Mouse (Mus musculus) kidney, embryonic 14.5 days (tissue): ENCODE data around the gene Usp50. TPM values are rescaled to one million over a fixed set of nuclear protein-coding genes. Genes with fewer than 3 reads are reported as not detected.

Experiments used
- ATAC-seq: fragments of 200-750 bp; cut with Nextera tagmentation; 2 replicates; pipeline ENCODE4 v1.8.0; 2017; ENCODE audit warnings: moderate number of reproducible peaks, mild to moderate bottlenecking, moderate TSS enrichment, moderate library complexity; ENCODE audit not compliant: low FRiP score, low TSS enrichment
- H3K27ac ChIP-seq: fragments of 300-500 bp; sonication (generic); 2 replicates; pipeline ENCODE4 v1.5.1; 2014; ENCODE audit warnings: low read depth, mild to moderate bottlenecking, low read length, moderate library complexity, mixed read lengths
- H3K27me3 ChIP-seq: fragments of 300-500 bp; sonication (generic); 2 replicates; pipeline ENCODE4 v1.6.1; 2014; ENCODE audit warnings: mild to moderate bottlenecking, low read length; ENCODE audit not compliant: control insufficient read depth, insufficient read depth
- H3K36me3 ChIP-seq: fragments of 300-500 bp; sonication (generic); 2 replicates; pipeline ENCODE4 v1.6.1; 2014; ENCODE audit warnings: low read length, mixed read lengths; ENCODE audit not compliant: control insufficient read depth, insufficient read depth
- H3K4me1 ChIP-seq: fragments of 300-500 bp; sonication (generic); 2 replicates; pipeline ENCODE4 v1.6.1; 2014; ENCODE audit warnings: low read length, mixed read lengths; ENCODE audit not compliant: control insufficient read depth, insufficient read depth
- H3K4me2 ChIP-seq: fragments of 300-500 bp; sonication (generic); replicated peaks from 2 replicates; pipeline ENCODE4 v1.6.1; 2014; ENCODE audit warnings: low read depth, mild to moderate bottlenecking, low read length
- H3K4me3 ChIP-seq: fragments of 300-500 bp; sonication (generic); 2 replicates; pipeline ENCODE4 v1.5.1; 2014; ENCODE audit warnings: mild to moderate bottlenecking, low read length
- H3K9ac ChIP-seq: fragments of 300-500 bp; sonication (generic); 2 replicates; pipeline ENCODE4 v1.6.1; 2014; ENCODE audit warnings: low read depth, mild to moderate bottlenecking, low read length, moderate library complexity
- H3K9me3 ChIP-seq: fragments of 300-500 bp; sonication (generic); 2 replicates; pipeline ENCODE4 v1.6.1; 2016; ENCODE audit warnings: low read length; ENCODE audit not compliant: control insufficient read depth
- WGBS: fragments of 180-500 bp; shearing (Covaris S2); extraction: QIAGEN DNeasy Blood & Tissue Kit; methylation state at CpG from one replicate; pipeline ENCODE4 v1.1.7; 2014; 5-methylcytosine and 5-hydroxymethylcytosine counted together
- polyA plus RNA-seq: library from polyadenylated mRNA; unstranded; fragments of >200 nt; fragmentation: Nextera tagmentation; extraction: Ambion mirVana; gene quantifications from 2 replicates; pipeline ENCODE4 v1.2.1, GENCODE M21; 2014

The Usp50 gene
- 2.9 and 3.3 TPM in 2 replicates for polyA plus RNA-seq

GRCm38 (mm10) chr2:126783370-126783769 lies at the start of gene Usp50:
Usp50 (minus strand) TSS chr2:126783470.
- H3K27ac ChIP-seq = no peak within 1 kb of the TSS
- no peak within 1 kb of the TSS for H3K9ac ChIP-seq
- no peak within 1 kb of the TSS for H3K4me3 ChIP-seq
- no peaks in the 10 kb centered on the region for H3K27me3 ChIP-seq
- H3K9me3 ChIP-seq = no peaks in the 10 kb centered on the region
- H3K4me2 ChIP-seq = no peak within 1 kb of the TSS
- H3K4me1 ChIP-seq = peaks cover 4% of the 10 kb centered on the region; the same call in 1 of the 2 replicates
- no peak for ATAC-seq
- H3K36me3 ChIP-seq = no peaks in the 10 kb centered on the region
- 72% methylated on average over 4 of the region's 4 CpGs for WGBS

- Histone ChIP-seq H3K36me3 (peaks cover 55% of the 10 kb centered on the region), H3K27me3 (no peaks in the 10 kb centered on the region), H3K9ac (no peak overlapping the region), H3K9me3 (no peaks in the 10 kb centered on the region), H3K27ac (no peak overlapping the region), H3K4me3 (no peak overlapping the region), H3K4me1 (no peaks in the 10 kb centered on the region), H3K4me2 (no peak overlapping the region)
- no peak for ATAC-seq
- WGBS = 78% methylated on average over 2 of the region's 2 CpGs
These were observed 34.1 kb upstream of the Usp50 start for GRCm38 (mm10) chr2:126817414-126817813.

GRCm38 (mm10) chr2:126816644-126817347 lies 33.5 kb upstream of the Usp50 start:
- ATAC-seq = no peak
- Histone ChIP-seq H3K4me3 (no peak overlapping the region), H3K4me2 (no peak overlapping the region), H3K9me3 (no peaks in the 10 kb centered on the region), H3K4me1 (no peaks in the 10 kb centered on the region), H3K36me3 (peaks cover 55% of the 10 kb centered on the region), H3K27ac (no peak overlapping the region), H3K9ac (no peak overlapping the region), H3K27me3 (no peaks in the 10 kb centered on the region)
- WGBS = 93% methylated on average over 4 of the region's 4 CpGs

- Histone ChIP-seq H3K9ac (no peak overlapping the region), H3K4me2 (no peak overlapping the region), H3K9me3 (no peaks in the 10 kb centered on the region), H3K4me1 (no peaks in the 10 kb centered on the region), H3K27ac (no peak overlapping the region), H3K36me3 (peaks cover 57% of the 10 kb centered on the region), H3K4me3 (no peak overlapping the region), H3K27me3 (no peaks in the 10 kb centered on the region)
- 44% methylated on average over 1 of the region's 1 CpGs for WGBS
- no peak for ATAC-seq
These were observed 32.6 kb upstream of the Usp50 start for GRCm38 (mm10) chr2:126815822-126816221.

DNA sequence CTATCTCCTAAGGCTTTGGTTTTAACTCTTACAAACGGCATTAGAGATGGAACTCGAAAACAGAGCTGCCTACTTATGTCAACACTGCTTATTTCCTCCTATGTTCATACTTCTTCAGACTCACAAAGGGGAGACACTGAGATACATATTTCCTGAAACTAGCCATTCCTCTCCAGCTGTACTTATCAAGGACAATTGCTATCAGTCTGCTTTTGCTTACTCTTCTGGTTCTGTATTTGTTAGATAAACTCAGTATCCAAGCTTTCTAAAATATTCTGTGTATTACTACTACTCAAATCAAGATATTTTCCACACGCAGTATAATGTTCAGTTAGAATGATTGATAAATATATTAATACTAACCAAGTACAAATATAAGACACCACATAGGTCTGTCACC lies 18.7 kb upstream of the Usp50 start:
- Histone ChIP-seq H3K4me2 (no peak overlapping the region), H3K36me3 (peaks cover 58% of the 10 kb centered on the region), H3K9ac (no peak overlapping the region), H3K4me1 (no peaks in the 10 kb centered on the region), H3K4me3 (no peak overlapping the region), H3K9me3 (no peaks in the 10 kb centered on the region), H3K27ac (no peak overlapping the region), H3K27me3 (no peaks in the 10 kb centered on the region)
- WGBS = 96% methylated on average over 3 of the region's 3 CpGs
- ATAC-seq = no peak

DNA sequence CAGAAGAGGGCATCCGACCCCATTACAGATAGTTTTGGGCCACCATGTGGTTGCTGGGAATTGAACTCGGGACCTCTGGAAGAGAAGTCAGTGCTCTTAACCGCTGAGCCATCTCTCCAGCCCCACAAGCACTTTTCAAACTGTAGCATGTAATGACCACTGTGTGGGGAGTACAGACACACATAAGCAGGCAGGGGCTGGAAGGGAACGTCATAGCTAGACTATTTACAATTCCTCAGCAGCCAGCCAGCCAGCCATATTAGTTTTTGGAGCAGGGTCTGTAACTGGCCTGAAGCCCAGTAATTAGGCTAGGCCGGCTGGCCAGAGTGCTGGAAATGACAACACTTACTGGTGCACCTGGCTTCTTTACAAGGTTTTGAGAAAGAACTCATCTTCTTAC lies 15.2 kb upstream of the Usp50 start:
- no peak for ATAC-seq
- WGBS = 84% methylated on average over 5 of the region's 5 CpGs

GRCm38 (mm10) chr2:126795708-126796107 lies 12.4 kb upstream of the Usp50 start:
- ATAC-seq = no peak
- no peaks in the 10 kb centered on the region for H3K4me1 ChIP-seq
- H3K36me3 ChIP-seq = peaks cover 84% of the 10 kb centered on the region
- 83% methylated on average over 3 of the region's 3 CpGs for WGBS
- H3K4me3 ChIP-seq = no peak overlapping the region
- H3K9ac ChIP-seq = no peak overlapping the region
- no peak overlapping the region for H3K4me2 ChIP-seq
- no peak overlapping the region for H3K27ac ChIP-seq
- H3K9me3 ChIP-seq = no peaks in the 10 kb centered on the region
- no peaks in the 10 kb centered on the region for H3K27me3 ChIP-seq

More for the DNA sequence above, 15.2 kb upstream of the Usp50 start:
- H3K4me2 ChIP-seq = no peak overlapping the region
- no peaks in the 10 kb centered on the region for H3K4me1 ChIP-seq
- peaks cover 73% of the 10 kb centered on the region for H3K36me3 ChIP-seq
- no peaks in the 10 kb centered on the region for H3K9me3 ChIP-seq
- H3K27me3 ChIP-seq = no peaks in the 10 kb centered on the region
- no peak overlapping the region for H3K4me3 ChIP-seq
- H3K27ac ChIP-seq = no peak overlapping the region
- H3K9ac ChIP-seq = no peak overlapping the region

- peaks cover 62% of the 10 kb centered on the region for H3K36me3 ChIP-seq
- no peak overlapping the region for H3K9ac ChIP-seq
- H3K4me2 ChIP-seq = no peak overlapping the region
- no peaks in the 10 kb centered on the region for H3K27me3 ChIP-seq
- H3K4me1 ChIP-seq = peaks cover 4% of the 10 kb centered on the region; the same call in 1 of the 2 replicates
- H3K9me3 ChIP-seq = no peaks in the 10 kb centered on the region
- H3K27ac ChIP-seq = no peak overlapping the region
- H3K4me3 ChIP-seq = no peak overlapping the region
- no peak for ATAC-seq
- WGBS = 80% methylated on average over 5 of the region's 5 CpGs
These were observed 9.3 kb upstream of the Usp50 start for GRCm38 (mm10) chr2:126792611-126793010.

GRCm38 (mm10) chr2:126787721-126788342 lies 4.6 kb upstream of the Usp50 start:
- Histone ChIP-seq H3K4me2 (no peak overlapping the region), H3K9ac (no peak overlapping the region), H3K27ac (peak overlapping the region; percentile 59; the same call in 1 of the 2 replicates), H3K36me3 (peaks cover 19% of the 10 kb centered on the region), H3K4me3 (no peak overlapping the region), H3K4me1 (peaks cover 4% of the 10 kb centered on the region; the same call in 1 of the 2 replicates), H3K9me3 (no peaks in the 10 kb centered on the region), H3K27me3 (no peaks in the 10 kb centered on the region)
- ATAC-seq = peak; percentile 74
- 26% methylated on average over 9 of the region's 9 CpGs for WGBS
